Mouse (Mus musculus) brain, embryonic 18.5 days (tissue): ENCODE results near the gene Tirap.

ENCODE experiments used
- DNase-seq: peaks from one replicate; pipeline ENCODE4 v3.0.0-alpha.2; 2012; ENCODE audit warnings: low read depth, low spot score

The Tirap gene

GRCm38 (mm10) chr9:35199772-35200471 lies at the start of gene Tirap, which contains the start of gene Srpr:
Gene Tirap, minus strand, starts transcription at chr9:35200291.
Gene Srpr, plus strand, starts transcription at chr9:35200175.
- no peak for DNase-seq

- DNase-seq: no peak
These were observed 49.4 kb upstream of the Tirap start for GRCm38 (mm10) chr9:35249476-35249875.

GRCm38 (mm10) chr9:35247405-35247804 lies 47.3 kb upstream of the Tirap start:
- no peak for DNase-seq

GRCm38 (mm10) chr9:35239734-35240133 lies 39.6 kb upstream of the Tirap start:
- no peak for DNase-seq

GRCm38 (mm10) chr9:35238915-35239571 lies 39.0 kb upstream of the Tirap start:
- DNase-seq: no peak

- no peak for DNase-seq
These were observed 38.3 kb upstream of the Tirap start for GRCm38 (mm10) chr9:35238371-35238770.

GRCm38 (mm10) chr9:35235996-35236395 lies 35.9 kb upstream of the Tirap start:
- peak; percentile 22 for DNase-seq

GRCm38 (mm10) chr9:35228671-35229070 lies 28.6 kb upstream of the Tirap start:
- DNase-seq: no peak

- no peak for DNase-seq
These were observed 23.4 kb upstream of the Tirap start for GRCm38 (mm10) chr9:35223466-35223865.

GRCm38 (mm10) chr9:35217963-35218362 lies 17.9 kb upstream of the Tirap start:
- DNase-seq: no peak

- DNase-seq: no peak
These were observed 11.8 kb upstream of the Tirap start for GRCm38 (mm10) chr9:35211573-35212511.

GRCm38 (mm10) chr9:35210542-35211474 lies 10.7 kb upstream of the Tirap start, which contains the start of gene Foxred1:
Gene Foxred1, minus strand, starts transcription at chr9:35211055.
- peak; percentile 99 for DNase-seq

GRCm38 (mm10) chr9:35204421-35204820 lies 4.3 kb upstream of the Tirap start:
- no peak for DNase-seq

GRCm38 (mm10) chr9:35203536-35203935 lies 3.4 kb upstream of the Tirap start:
- no peak for DNase-seq

- no peak for DNase-seq
These were observed 504 bp upstream of the Tirap start for GRCm38 (mm10) chr9:35200529-35201060.

- no peak for DNase-seq
These were observed 933 bp downstream of the Tirap start for GRCm38 (mm10) chr9:35198945-35199771.

- DNase-seq: no peak
These were observed 1.7 kb downstream of the Tirap start for GRCm38 (mm10) chr9:35198351-35198750.

- DNase-seq: no peak
These were observed 2.5 kb downstream of the Tirap start for GRCm38 (mm10) chr9:35197625-35198024.

GRCm38 (mm10) chr9:35194048-35194447 lies 6.0 kb downstream of the Tirap start:
- no peak for DNase-seq
